Mouse (Mus musculus): ENCODE measurements at regions not wholly inside any gene's neighbourhood (a gene's known extent, or its start where the extent isn't known, plus 50 kb on each side); places are given as distances from the start of the nearest gene placed in this dataset.

DNA sequence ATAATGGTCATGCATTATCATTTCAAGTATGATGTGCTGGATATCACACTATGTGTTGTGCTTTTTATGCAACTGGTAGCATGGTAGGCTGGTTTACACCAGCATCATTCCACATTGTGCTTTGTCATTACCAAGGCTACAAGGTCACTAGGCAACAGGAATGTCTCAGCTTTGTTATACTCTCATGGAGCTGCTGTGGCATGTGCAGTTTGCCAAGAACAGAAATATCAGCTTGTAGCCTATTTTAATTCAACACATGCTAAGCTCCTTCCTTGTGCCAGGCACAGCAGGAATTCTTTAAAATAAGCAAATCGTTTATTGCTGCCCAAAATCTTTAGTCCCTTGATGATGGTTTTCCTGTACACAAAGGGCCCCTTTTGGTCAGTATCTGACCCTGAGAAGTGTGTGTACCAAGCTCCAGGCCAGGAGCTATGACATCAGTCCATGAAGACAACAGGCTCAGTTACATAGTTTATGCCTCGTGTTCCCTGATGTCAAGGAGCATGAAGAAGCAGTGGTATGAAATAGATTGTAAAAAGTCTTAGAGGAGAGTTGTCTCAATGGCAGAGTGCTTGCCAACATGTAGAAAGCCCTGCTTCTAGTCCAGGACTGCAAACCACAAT is 314.0 kb upstream of the Cdyl start:
- Histone ChIP-seq H3K4me1 (no peaks in the 10 kb centered on the region), H3K9me3 (no peaks in the 10 kb centered on the region), H3K9ac (no peak overlapping the region), H3K27ac (no peak overlapping the region), H3K4me3 (no peak overlapping the region), H3K4me2 (replicated peaks) (no peak overlapping the region), H3K36me3 (no peaks in the 10 kb centered on the region), H3K27me3 (no peaks in the 10 kb centered on the region)
- 61% methylated on average over 2 of the region's 2 CpGs for WGBS
- no peak for ATAC-seq (ENCODE audit: low FRiP score, low read depth)

DNA sequence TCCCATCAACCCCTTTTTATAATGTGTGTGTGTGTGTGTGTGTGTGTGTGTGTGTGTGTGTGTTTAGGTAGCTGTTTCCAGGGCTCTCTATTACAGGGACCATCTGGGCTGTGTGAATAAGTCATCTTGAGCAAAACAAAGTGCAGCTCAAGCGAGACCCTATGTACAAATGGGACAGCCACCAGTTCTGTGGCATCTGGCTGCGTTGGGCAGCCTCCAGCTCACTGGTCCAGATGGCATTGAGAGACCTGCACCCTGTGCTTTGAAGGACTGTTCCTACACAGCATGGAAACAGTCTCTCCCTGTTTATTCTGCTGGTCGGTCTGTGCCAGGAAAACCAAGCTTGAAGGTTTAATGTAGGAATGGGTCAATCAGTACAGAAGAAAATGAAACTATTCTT is 311.4 kb upstream of the Cdyl start:
- Histone ChIP-seq H3K27me3 (no peaks in the 10 kb centered on the region), H3K4me3 (no peak overlapping the region), H3K4me2 (replicated peaks) (no peak overlapping the region), H3K27ac (no peak overlapping the region), H3K36me3 (no peaks in the 10 kb centered on the region), H3K4me1 (no peaks in the 10 kb centered on the region), H3K9ac (no peak overlapping the region), H3K9me3 (no peaks in the 10 kb centered on the region)
- ATAC-seq (ENCODE audit: low FRiP score, low read depth): no peak
- WGBS: 65% methylated on average over 3 of the region's 3 CpGs

DNA sequence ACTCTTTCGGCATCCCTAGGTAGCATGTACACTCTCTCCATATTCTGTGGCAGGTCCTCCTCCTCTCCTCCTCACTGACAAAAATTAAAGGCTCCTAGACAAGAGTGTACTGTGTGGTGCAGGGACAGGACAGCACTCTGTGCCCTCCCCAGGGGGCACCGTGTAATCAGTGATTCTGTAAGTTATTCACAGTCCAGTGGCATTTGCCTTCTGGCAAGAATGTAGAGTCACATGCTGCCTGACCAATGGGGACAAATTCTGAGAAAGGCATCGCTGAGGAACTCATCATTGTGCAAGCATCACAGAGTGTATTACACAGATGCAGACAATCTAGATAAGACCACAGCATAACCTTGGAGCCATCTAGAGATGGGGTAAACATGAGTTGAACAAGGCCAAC is 300.3 kb upstream of the Cdyl start:
- ATAC-seq (ENCODE audit: low FRiP score, low read depth): no peak
- Histone ChIP-seq H3K27me3 (no peaks in the 10 kb centered on the region), H3K4me1 (no peaks in the 10 kb centered on the region), H3K27ac (no peak overlapping the region), H3K4me3 (no peak overlapping the region), H3K36me3 (no peaks in the 10 kb centered on the region), H3K9ac (no peak overlapping the region), H3K4me2 (replicated peaks) (no peak overlapping the region), H3K9me3 (no peaks in the 10 kb centered on the region)
- WGBS: 87% methylated on average over 3 of the region's 3 CpGs

DNA sequence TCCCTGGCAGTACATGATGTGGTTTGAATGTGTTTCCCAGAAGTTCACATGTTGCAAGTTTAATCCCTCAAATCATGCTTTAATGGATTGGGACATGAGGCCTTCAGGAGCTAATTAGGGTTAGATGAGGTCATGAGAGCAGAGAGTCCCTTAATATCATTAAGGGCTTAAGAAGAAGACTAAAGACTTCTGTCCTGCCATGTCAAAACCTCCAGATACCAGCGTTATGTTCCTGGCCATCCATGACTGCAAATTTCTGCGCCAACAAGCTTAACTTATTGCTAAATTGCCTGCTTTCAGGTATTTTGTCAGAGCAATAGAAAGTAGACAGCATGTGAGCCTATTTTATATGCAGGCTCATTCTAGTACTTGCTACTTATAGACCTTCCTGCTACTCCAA is 282.1 kb upstream of the Cdyl start:
- H3K36me3 ChIP-seq: no peaks in the 10 kb centered on the region
- no peak overlapping the region for H3K9ac ChIP-seq
- H3K4me2 ChIP-seq (replicated peaks): no peak overlapping the region
- 93% methylated on average over 2 of the region's 2 CpGs for WGBS
- no peaks in the 10 kb centered on the region for H3K9me3 ChIP-seq
- no peak for ATAC-seq (ENCODE audit: low FRiP score, low read depth)
- no peaks in the 10 kb centered on the region for H3K4me1 ChIP-seq
- no peak overlapping the region for H3K27ac ChIP-seq
- no peaks in the 10 kb centered on the region for H3K27me3 ChIP-seq
- H3K4me3 ChIP-seq: no peak overlapping the region

DNA sequence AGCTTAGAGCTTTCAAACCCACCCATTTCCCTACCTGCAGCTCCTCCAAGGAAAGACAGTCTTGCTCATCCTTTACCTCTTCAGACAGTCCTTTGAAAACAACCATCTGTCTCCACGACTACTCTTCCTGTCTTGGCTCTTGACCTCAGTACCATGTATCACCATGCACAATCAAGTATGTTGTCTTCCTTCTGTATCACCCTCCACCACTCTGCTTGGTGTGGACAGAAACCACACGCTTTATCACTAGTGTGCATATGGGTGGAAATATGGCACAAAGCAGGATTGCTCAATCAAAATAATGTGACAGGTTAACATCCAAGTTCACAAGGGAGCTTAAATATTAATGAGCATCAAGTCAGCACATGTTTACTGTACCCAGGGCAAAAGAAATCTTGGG is 280.1 kb upstream of the Cdyl start:
- 93% methylated on average over 2 of the region's 2 CpGs for WGBS

DNA sequence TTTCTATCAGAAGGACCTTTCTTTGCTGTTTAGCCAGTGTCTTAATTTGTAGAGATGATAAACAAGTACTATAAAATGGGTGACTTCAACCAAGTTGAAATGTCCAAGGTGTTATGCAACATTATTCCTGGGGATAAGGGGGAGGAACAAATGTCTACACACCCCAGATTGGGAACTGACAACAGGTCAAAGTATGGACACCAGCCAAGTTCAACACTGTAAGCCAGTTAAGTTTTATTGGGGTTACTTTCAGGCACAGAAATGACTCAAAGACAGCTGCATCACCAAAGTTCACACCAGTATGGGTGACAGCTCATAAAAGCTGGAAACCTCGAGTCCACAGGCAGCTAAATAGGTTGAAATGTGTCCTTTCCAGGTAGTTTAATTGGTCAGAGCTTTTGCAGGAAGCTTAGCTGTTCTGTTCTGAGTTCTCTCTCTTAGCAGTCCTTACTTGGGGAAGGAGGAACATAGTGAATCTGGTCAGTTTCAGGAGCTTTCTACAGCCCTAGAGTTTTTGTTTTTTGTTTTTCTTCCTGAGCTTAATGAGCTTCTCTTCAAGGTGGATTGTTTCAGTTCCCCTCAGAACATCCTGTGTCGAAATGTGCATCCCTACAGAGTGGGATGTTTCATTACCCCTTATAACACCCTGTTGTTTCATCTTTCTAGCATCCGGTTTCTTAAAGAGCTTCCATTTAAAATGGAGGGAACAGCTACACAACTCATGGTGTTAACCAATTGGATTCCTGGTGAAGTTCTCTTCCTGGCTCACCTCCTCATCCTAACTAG is 279.2 kb upstream of the Cdyl start:
- Histone ChIP-seq H3K9ac (no peak overlapping the region), H3K9me3 (no peaks in the 10 kb centered on the region), H3K4me3 (no peak overlapping the region), H3K4me1 (peaks cover 11% of the 10 kb centered on the region; the same call in 1 of the 2 replicates), H3K36me3 (no peaks in the 10 kb centered on the region), H3K27ac (no peak overlapping the region), H3K27me3 (no peaks in the 10 kb centered on the region), H3K4me2 (replicated peaks) (no peak overlapping the region)
- ATAC-seq (ENCODE audit: low FRiP score, low read depth): no peak
- 48% methylated on average over 3 of the region's 3 CpGs for WGBS

More for the DNA sequence above, 280.1 kb upstream of the Cdyl start:
- Histone ChIP-seq H3K4me2 (replicated peaks) (no peak overlapping the region), H3K27ac (no peak overlapping the region), H3K4me3 (no peak overlapping the region), H3K4me1 (peaks cover 11% of the 10 kb centered on the region; the same call in 1 of the 2 replicates), H3K9ac (no peak overlapping the region), H3K9me3 (no peaks in the 10 kb centered on the region), H3K27me3 (no peaks in the 10 kb centered on the region), H3K36me3 (no peaks in the 10 kb centered on the region)
- no peak for ATAC-seq (ENCODE audit: low FRiP score, low read depth)

DNA sequence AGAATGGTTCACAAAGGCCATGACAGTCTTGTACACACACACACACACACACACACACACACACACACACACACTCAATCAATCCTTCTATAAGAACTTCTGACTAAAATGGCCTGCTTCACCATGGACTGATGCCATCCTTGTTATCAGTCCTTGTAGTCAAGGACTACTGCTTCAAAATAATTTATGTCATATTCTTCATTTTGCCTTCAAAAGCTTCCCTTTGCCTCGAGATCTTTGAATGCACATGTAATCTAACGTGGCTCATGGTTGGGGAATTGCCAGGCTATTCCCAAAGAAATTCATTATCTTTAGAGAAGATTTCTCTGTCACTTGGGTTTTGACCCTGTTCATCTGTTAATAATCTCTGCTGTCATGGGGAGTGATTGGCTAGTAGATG is 278.0 kb upstream of the Cdyl start:
- H3K9me3 ChIP-seq: no peaks in the 10 kb centered on the region
- no peak overlapping the region for H3K4me2 ChIP-seq (replicated peaks)
- no peak overlapping the region for H3K9ac ChIP-seq
- peaks cover 11% of the 10 kb centered on the region; the same call in 1 of the 2 replicates for H3K4me1 ChIP-seq
- H3K4me3 ChIP-seq: no peak overlapping the region
- H3K27me3 ChIP-seq: no peaks in the 10 kb centered on the region
- no peaks in the 10 kb centered on the region for H3K36me3 ChIP-seq
- H3K27ac ChIP-seq: no peak overlapping the region
- no peak for ATAC-seq (ENCODE audit: low FRiP score, low read depth)
- WGBS: 80% methylated on average over 2 of the region's 2 CpGs

DNA sequence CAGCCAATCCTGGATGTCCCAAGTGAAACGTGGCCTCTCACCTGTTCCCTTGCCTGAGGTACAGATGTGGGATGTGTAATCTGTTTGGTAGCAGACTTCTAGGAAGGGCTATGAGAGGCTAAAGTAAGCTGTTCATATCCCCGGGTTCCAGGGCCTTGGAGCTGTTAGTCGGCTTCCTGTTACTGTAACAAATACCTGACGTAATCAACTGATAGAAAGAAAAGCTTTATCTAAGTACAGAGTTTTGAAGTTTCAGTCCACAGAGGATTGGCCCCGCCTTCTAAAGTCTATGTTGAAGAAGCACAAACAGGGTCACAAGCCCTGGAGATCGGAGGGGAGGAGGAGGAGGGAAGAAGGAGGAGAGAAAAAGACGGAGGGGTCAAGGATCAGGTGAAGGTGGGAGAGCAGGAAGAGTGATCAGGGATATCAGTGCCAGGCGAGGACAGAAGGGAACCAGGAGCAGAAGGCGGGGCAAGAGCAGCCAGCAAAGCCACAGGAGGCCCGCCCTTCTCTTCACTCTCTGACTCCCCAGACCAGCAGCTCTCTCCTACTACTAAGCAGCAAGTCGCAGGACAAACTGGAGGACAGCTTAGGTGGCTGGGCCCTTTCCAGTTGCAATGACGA is 276.5 kb upstream of the Cdyl start:
- 40% methylated on average over 12 of the region's 12 CpGs for WGBS
- Histone ChIP-seq H3K36me3 (no peaks in the 10 kb centered on the region), H3K4me1 (peaks cover 11% of the 10 kb centered on the region; the same call in 1 of the 2 replicates), H3K27me3 (no peaks in the 10 kb centered on the region), H3K9me3 (no peaks in the 10 kb centered on the region), H3K4me2 (replicated peaks) (0 out of 2 replicates have a peak overlapping the region, but pooled peaks have one; percentile 4), H3K9ac (no peak overlapping the region), H3K4me3 (no peak overlapping the region), H3K27ac (no peak overlapping the region)
- ATAC-seq (ENCODE audit: low FRiP score, low read depth): no peak

DNA sequence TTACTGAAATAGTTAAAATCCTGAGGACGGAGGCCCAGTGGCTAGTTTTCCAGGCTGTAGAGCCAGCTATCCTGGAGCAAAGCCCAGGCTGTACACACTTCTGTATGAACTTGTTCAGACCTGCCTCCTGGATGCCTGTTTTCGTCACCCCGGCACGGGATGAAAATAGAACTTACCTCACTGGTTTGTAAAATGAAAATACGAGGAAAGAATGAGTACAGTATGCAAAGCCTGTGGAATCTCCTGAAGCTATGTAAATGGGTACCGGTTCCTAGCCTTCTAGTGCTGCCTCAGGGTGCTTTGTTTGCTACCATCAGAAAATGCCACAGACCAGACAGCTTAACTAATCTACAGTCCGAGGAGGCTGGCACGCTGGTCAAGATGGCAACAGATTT is 276.0 kb upstream of the Cdyl start:
- peak overlapping the region; percentile 6; the same call in 1 of the 2 replicates for H3K27ac ChIP-seq
- 43% methylated on average over 8 of the region's 8 CpGs for WGBS
- H3K4me3 ChIP-seq: no peak overlapping the region
- H3K36me3 ChIP-seq: no peaks in the 10 kb centered on the region
- ATAC-seq (ENCODE audit: low FRiP score, low read depth): no peak; the same call in 1 of the 2 replicates
- H3K9ac ChIP-seq: no peak overlapping the region
- H3K9me3 ChIP-seq: no peaks in the 10 kb centered on the region
- no peaks in the 10 kb centered on the region for H3K27me3 ChIP-seq
- H3K4me2 ChIP-seq (replicated peaks): 0 out of 2 replicates have a peak overlapping the region, but pooled peaks have one; percentile 4
- peaks cover 11% of the 10 kb centered on the region; the same call in 1 of the 2 replicates for H3K4me1 ChIP-seq

DNA sequence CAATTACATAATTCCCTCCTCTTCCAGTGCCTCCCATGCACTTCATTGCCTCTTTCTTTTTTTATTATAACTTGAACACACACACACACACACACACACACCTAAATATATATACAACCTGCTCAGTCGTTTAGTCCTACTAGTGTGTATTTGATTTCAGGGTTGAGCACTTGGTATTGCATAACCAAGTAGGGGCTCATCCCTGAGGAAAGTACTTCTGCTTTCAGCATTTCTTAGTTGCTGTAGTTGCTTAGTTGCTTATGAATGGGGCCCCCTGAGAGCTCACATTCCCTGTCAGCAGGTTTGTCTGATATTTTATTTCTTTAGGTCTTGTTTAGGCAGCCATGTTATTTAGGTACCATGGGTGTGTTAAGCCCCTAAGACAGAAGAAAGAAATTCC is 271.3 kb upstream of the Cdyl start:
- 65% methylated on average over 1 of the region's 1 CpGs for WGBS
- no peaks in the 10 kb centered on the region for H3K36me3 ChIP-seq
- no peak overlapping the region for H3K27ac ChIP-seq
- H3K27me3 ChIP-seq: no peaks in the 10 kb centered on the region
- no peak for ATAC-seq (ENCODE audit: low FRiP score, low read depth)
- H3K4me3 ChIP-seq: no peak overlapping the region
- no peak overlapping the region for H3K4me2 ChIP-seq (replicated peaks)
- no peaks in the 10 kb centered on the region for H3K9me3 ChIP-seq
- no peak overlapping the region for H3K9ac ChIP-seq
- H3K4me1 ChIP-seq: peaks cover 26% of the 10 kb centered on the region

DNA sequence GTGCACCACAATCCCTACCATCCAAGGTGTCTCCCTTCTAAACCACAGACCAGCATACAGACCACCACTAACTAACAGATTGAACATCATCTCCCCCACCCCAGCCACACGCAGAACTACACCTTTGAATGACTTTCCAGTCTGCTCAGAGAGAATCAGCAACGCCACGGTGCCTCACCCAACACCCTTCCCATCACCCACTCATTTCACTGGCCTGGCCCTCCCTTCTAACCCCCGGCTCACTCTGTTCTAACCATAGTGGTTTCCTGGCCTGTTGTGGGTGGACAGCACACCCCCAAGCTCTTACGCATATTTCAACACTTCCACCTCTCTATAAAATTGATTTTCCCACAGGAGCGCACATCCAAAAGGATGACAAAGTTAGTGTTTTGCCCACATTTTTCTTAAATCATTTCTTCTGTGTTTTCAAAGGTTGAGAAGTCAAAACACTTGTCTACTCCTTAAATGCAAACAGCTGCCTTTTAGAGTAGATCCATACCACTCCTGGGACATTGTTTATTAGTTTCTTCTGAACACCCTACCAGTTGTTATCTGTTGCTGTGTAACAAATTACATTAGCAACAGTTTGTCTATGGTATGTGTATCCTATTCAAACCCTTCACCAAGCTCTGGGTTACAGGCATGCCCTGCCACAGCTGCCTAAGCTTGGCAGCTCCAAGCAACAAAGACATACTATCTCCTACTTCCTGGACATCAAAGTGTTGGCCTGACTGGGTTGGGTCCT is 269.7 kb upstream of the Cdyl start:
- H3K4me1 ChIP-seq: peaks cover 20% of the 10 kb centered on the region
- H3K27ac ChIP-seq: no peak overlapping the region
- peak; percentile 74 for ATAC-seq (ENCODE audit: low FRiP score, low read depth)
- H3K4me2 ChIP-seq (replicated peaks): no peak overlapping the region
- no peaks in the 10 kb centered on the region for H3K27me3 ChIP-seq
- no peaks in the 10 kb centered on the region for H3K9me3 ChIP-seq
- no peaks in the 10 kb centered on the region for H3K36me3 ChIP-seq
- H3K4me3 ChIP-seq: no peak overlapping the region
- 62% methylated on average over 6 of the region's 6 CpGs for WGBS
- no peak overlapping the region for H3K9ac ChIP-seq

DNA sequence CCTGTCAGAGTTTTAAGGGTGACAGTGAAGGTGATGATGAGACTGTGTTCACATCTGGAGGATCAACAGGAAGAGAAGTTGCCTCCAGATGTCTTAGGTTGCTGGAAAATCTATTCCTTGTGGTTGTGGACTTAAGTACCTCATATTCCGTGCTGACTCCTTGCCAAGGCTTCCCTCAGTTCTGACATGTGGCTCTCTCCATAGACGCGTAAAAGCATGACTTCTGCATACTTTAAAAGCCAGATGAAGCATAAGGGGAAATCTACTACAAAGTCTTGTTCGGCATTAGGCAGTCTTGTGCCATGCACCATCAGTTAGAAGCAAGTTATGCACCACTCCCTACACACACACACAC is 269.1 kb upstream of the Cdyl start:
- no peak overlapping the region for H3K9ac ChIP-seq
- H3K4me2 ChIP-seq (replicated peaks): 0 out of 2 replicates have a peak overlapping the region, but pooled peaks have one; percentile 7
- WGBS: 28% methylated on average over 4 of the region's 4 CpGs
- no peaks in the 10 kb centered on the region for H3K27me3 ChIP-seq
- H3K4me1 ChIP-seq: peaks cover 26% of the 10 kb centered on the region
- peak; percentile 86 for ATAC-seq (ENCODE audit: low FRiP score, low read depth)
- no peak overlapping the region for H3K27ac ChIP-seq
- no peaks in the 10 kb centered on the region for H3K36me3 ChIP-seq
- no peak overlapping the region for H3K4me3 ChIP-seq
- no peaks in the 10 kb centered on the region for H3K9me3 ChIP-seq

All from limb, embryonic 13.5 days (tissue).